Mouse (Mus musculus): ENCODE data around the gene Nqo2. TPM values are rescaled to one million over a fixed set of nuclear protein-coding genes. Genes with fewer than 3 reads are reported as not detected.

Nqo2 gene
- 11.8 and 13.8 TPM in 2 replicates for total RNA-seq (2014; fragmentation: Nextera tagmentation)
- total RNA-seq (2017) = 12.4 and 13.1 TPM in 2 replicates
- polyA plus RNA-seq (2012) = 0.29 and 0.55 TPM in 2 replicates

DNA sequence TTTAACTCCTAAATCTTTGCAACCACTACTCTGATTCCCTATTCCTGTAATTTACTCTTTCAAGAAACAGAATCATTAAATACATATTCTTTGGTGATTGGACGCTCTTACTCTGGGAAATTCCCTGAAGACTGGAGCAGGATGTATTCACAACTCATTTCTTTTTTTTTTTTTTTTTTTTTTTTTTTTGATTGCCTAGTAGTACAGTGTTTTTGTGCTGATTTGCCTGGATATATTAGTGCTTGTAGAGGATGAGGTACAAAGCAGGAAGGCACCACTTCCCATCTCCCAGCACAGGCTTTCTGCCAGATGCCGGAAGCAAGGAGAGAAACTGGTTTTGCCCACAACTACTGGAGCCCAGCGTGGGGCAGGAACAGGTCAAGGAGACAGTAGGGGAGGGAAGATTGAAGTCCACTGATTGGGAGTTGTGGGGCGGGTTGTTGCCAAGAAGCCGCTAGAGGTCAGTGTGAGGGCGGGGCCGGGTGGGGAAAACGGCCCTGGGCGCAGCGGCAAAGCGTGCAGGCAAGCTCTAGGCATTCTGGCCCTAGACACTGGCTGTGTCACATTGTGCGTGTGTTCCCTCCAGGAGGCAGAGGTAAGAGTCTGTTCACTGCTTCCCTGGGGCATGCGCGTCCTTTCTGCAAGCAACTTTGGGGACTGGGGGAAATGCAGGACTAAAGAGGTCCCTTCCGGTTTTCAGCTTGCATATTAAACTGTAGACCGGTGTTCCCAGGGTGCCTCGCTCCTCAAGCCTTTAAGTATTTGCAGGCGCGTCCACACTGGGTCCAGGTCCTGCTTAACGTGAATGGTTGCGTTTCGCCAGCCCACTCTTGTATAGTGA lies at the start of gene Nqo2:
Gene Nqo2, plus strand, starts transcription at position 482 of the 841 bp plus-strand sequence.
- H3K9me3 ChIP-seq (replicated peaks) = no peaks in the 10 kb centered on the region
- peak; percentile 65 for DNase-seq (ENCODE audit: low spot score)
- H3K36me3 ChIP-seq (replicated peaks) = no peaks in the 10 kb centered on the region
- H3K27me3 ChIP-seq (ENCODE audit: insufficient read depth, low read length) = no peaks in the 10 kb centered on the region
- H3K4me3 ChIP-seq (ENCODE audit: low read depth, low read length) = peak within 1 kb of the TSS; percentile 77
- peaks cover 21% of the 10 kb centered on the region for H3K4me1 ChIP-seq (ENCODE audit: insufficient read depth, low read depth, low read length)
- peak; percentile 83 for ATAC-seq (ENCODE audit: extremely low read depth, insufficient number of reproducible peaks, low FRiP score, poor library complexity, severe bottlenecking)
- no peak for TF ChIP-seq TAL1 (conservative IDR thresholded peaks at IDR 0.05; ENCODE audit: low read depth, low read length)
- TF ChIP-seq POLR2AphosphoS5 (IDR thresholded peaks at IDR 0.05; ENCODE audit: insufficient replicate concordance, low read depth, low read length) = no peak
- no peak for TF ChIP-seq GATA1 (IDR thresholded peaks at IDR 0.05; ENCODE audit: borderline replicate concordance, low read length)
- no peak for TF ChIP-seq CTCF (IDR thresholded peaks at IDR 0.05; ENCODE audit: low read depth, low read length)
- no peak for TF ChIP-seq GATA2 (IDR thresholded peaks at IDR 0.05; ENCODE audit: borderline replicate concordance, low read depth, low read length)

- no peaks in the 10 kb centered on the region for H3K4me1 ChIP-seq (ENCODE audit: insufficient read depth, low read depth, low read length)
- no peak for DNase-seq (ENCODE audit: low spot score)
- H3K4me3 ChIP-seq (ENCODE audit: low read depth, low read length) = no peak overlapping the region
- TF ChIP-seq GATA1 (IDR thresholded peaks at IDR 0.05; ENCODE audit: borderline replicate concordance, low read length) (no peak), CTCF (IDR thresholded peaks at IDR 0.05; ENCODE audit: low read depth, low read length) (no peak), TAL1 (conservative IDR thresholded peaks at IDR 0.05; ENCODE audit: low read depth, low read length) (no peak), POLR2AphosphoS5 (IDR thresholded peaks at IDR 0.05; ENCODE audit: insufficient replicate concordance, low read depth, low read length) (no peak), GATA2 (IDR thresholded peaks at IDR 0.05; ENCODE audit: borderline replicate concordance, low read depth, low read length) (no peak)
- H3K9me3 ChIP-seq (replicated peaks) = no peaks in the 10 kb centered on the region
- no peaks in the 10 kb centered on the region for H3K36me3 ChIP-seq (replicated peaks)
- no peaks in the 10 kb centered on the region for H3K27me3 ChIP-seq (ENCODE audit: insufficient read depth, low read length)
- ATAC-seq (ENCODE audit: extremely low read depth, insufficient number of reproducible peaks, low FRiP score, poor library complexity, severe bottlenecking) = no peak
Measured at GRCm38 (mm10) chr13:33921041-33921440, 43.4 kb upstream of the Nqo2 start.

- no peak overlapping the region for H3K4me3 ChIP-seq (ENCODE audit: low read depth, low read length)
- TF ChIP-seq TAL1 (conservative IDR thresholded peaks at IDR 0.05; ENCODE audit: low read depth, low read length) (no peak), GATA1 (IDR thresholded peaks at IDR 0.05; ENCODE audit: borderline replicate concordance, low read length) (no peak), POLR2AphosphoS5 (IDR thresholded peaks at IDR 0.05; ENCODE audit: insufficient replicate concordance, low read depth, low read length) (no peak), GATA2 (IDR thresholded peaks at IDR 0.05; ENCODE audit: borderline replicate concordance, low read depth, low read length) (no peak), CTCF (IDR thresholded peaks at IDR 0.05; ENCODE audit: low read depth, low read length) (no peak)
- no peaks in the 10 kb centered on the region for H3K4me1 ChIP-seq (ENCODE audit: insufficient read depth, low read depth, low read length)
- ATAC-seq (ENCODE audit: extremely low read depth, insufficient number of reproducible peaks, low FRiP score, poor library complexity, severe bottlenecking) (no peak), DNase-seq (ENCODE audit: low spot score) (no peak)
- no peaks in the 10 kb centered on the region for H3K9me3 ChIP-seq (replicated peaks)
- no peaks in the 10 kb centered on the region for H3K27me3 ChIP-seq (ENCODE audit: insufficient read depth, low read length)
- no peaks in the 10 kb centered on the region for H3K36me3 ChIP-seq (replicated peaks)
Measured at GRCm38 (mm10) chr13:33921699-33922098, 42.8 kb upstream of the Nqo2 start.

DNA sequence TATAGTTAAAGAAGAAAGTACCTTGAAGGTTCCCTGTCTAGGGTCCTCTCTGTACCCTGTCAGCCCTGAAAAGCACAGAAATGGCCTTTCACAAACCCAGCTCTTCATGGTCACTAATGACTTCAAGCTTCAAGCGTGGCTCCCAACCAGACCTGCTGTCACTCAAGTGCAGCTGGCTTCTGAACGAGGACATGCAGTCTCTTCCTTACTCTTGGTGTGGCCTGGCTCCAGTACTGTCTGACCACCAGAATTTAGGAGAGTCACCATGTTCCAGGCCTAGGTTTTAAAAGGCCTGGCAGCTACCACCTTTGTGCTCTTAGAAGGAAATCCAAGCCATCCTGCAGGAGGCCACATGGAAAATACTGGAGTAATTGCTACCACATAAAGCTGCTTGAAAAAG lies 34.2 kb upstream of the Nqo2 start:
- no peak for ATAC-seq (ENCODE audit: extremely low read depth, insufficient number of reproducible peaks, low FRiP score, poor library complexity, severe bottlenecking)
- no peaks in the 10 kb centered on the region for H3K4me1 ChIP-seq (ENCODE audit: insufficient read depth, low read depth, low read length)
- no peak overlapping the region for H3K4me3 ChIP-seq (ENCODE audit: low read depth, low read length)
- no peaks in the 10 kb centered on the region for H3K36me3 ChIP-seq (replicated peaks)
- DNase-seq (ENCODE audit: low spot score) = no peak
- H3K27me3 ChIP-seq (ENCODE audit: insufficient read depth, low read length) = peaks cover 7% of the 10 kb centered on the region
- TF ChIP-seq POLR2AphosphoS5 (IDR thresholded peaks at IDR 0.05; ENCODE audit: insufficient replicate concordance, low read depth, low read length) (no peak), GATA1 (IDR thresholded peaks at IDR 0.05; ENCODE audit: borderline replicate concordance, low read length) (no peak), GATA2 (IDR thresholded peaks at IDR 0.05; ENCODE audit: borderline replicate concordance, low read depth, low read length) (no peak), CTCF (IDR thresholded peaks at IDR 0.05; ENCODE audit: low read depth, low read length) (no peak)
- H3K9me3 ChIP-seq (replicated peaks) = no peaks in the 10 kb centered on the region

GRCm38 (mm10) chr13:33930912-33931311 lies 33.6 kb upstream of the Nqo2 start:
- Histone ChIP-seq H3K27me3 (ENCODE audit: insufficient read depth, low read length) (peaks cover 11% of the 10 kb centered on the region), H3K36me3 (replicated peaks) (no peaks in the 10 kb centered on the region), H3K4me1 (ENCODE audit: insufficient read depth, low read depth, low read length) (no peaks in the 10 kb centered on the region), H3K9me3 (replicated peaks) (no peaks in the 10 kb centered on the region), H3K4me3 (ENCODE audit: low read depth, low read length) (no peak overlapping the region)
- ATAC-seq (ENCODE audit: extremely low read depth, insufficient number of reproducible peaks, low FRiP score, poor library complexity, severe bottlenecking) = no peak
- DNase-seq (ENCODE audit: low spot score) = no peak
- TF ChIP-seq CTCF (IDR thresholded peaks at IDR 0.05; ENCODE audit: low read depth, low read length) = no peak
- TF ChIP-seq POLR2AphosphoS5 (IDR thresholded peaks at IDR 0.05; ENCODE audit: insufficient replicate concordance, low read depth, low read length) = no peak
- no peak for TF ChIP-seq TAL1 (conservative IDR thresholded peaks at IDR 0.05; ENCODE audit: low read depth, low read length)
- no peak for TF ChIP-seq GATA1 (IDR thresholded peaks at IDR 0.05; ENCODE audit: borderline replicate concordance, low read length)
- TF ChIP-seq GATA2 (IDR thresholded peaks at IDR 0.05; ENCODE audit: borderline replicate concordance, low read depth, low read length) = no peak

DNA sequence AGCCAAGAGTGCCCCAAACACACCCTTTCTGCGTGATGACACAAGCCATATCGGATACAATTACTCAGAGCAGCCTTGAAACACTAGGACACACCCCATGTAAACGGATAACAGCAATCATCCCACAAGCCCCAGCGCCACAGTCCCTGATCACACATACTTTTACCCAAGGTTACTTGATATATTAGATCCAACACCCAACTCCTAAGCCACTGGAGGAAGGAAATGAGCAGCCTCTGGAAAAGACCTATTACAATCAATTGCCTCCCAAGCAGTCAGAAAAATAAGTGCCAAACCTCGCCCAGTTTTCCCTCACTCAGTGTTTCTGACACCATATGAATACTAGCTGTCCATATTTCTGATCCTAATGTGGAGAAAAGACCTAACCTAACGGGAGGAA lies 29.7 kb upstream of the Nqo2 start:
- TF ChIP-seq GATA2 (IDR thresholded peaks at IDR 0.05; ENCODE audit: borderline replicate concordance, low read depth, low read length) = no peak
- H3K27me3 ChIP-seq (ENCODE audit: insufficient read depth, low read length) = peaks cover 11% of the 10 kb centered on the region
- H3K4me3 ChIP-seq (ENCODE audit: low read depth, low read length) = no peak overlapping the region
- peaks cover 3% of the 10 kb centered on the region; the same call in 1 of the 2 replicates for H3K9me3 ChIP-seq (replicated peaks)
- H3K36me3 ChIP-seq (replicated peaks) = no peaks in the 10 kb centered on the region
- ATAC-seq (ENCODE audit: extremely low read depth, insufficient number of reproducible peaks, low FRiP score, poor library complexity, severe bottlenecking) (no peak), DNase-seq (ENCODE audit: low spot score) (no peak)
- no peaks in the 10 kb centered on the region for H3K4me1 ChIP-seq (ENCODE audit: insufficient read depth, low read depth, low read length)

Measured in G1E (cell line).